Mouse (Mus musculus) heart, adult 18-20 months (tissue): ENCODE results near the gene Gfpt2. TPM values are rescaled to one million over a fixed set of nuclear protein-coding genes. Genes with fewer than 3 reads are reported as not detected.

ENCODE experiments used
- DNase-seq, 2 experiments: peaks; one replicate each; pipeline ENCODE4 v3.0.0; 2021 to 2022; ENCODE audit warnings: mixed read lengths in 1 of 2
- microRNA-seq, 2 experiments: library from miRNA; unstranded; fragments of <30 nt; microRNA quantifications; one replicate each; pipeline ENCODE4 v1.2.0; 2022
- total RNA-seq, 2 experiments: library from RNA; stranded (reverse); gene quantifications; 2 replicates each; pipeline ENCODE4 v1.2.3; 2021

The Gfpt2 gene
- total RNA-seq, 2 experiments from 2014 or later = 8.7 to 9.3 TPM

- DNase-seq = no peak
These were observed 89.4 kb downstream of the Gfpt2 start for GRCm38 (mm10) chr11:49883394-49883793.

Small RNAs within 50 kb of the gene (microRNA-seq; reads per million reads assigned to microRNA genes)
- 0 reads per million in 2 experiments for gene Gm23813

Other genes with a start within 250 kb of the Gfpt2 start
- gene Olfr1380, start 237.3 kb upstream of the Gfpt2 start, total RNA-seq = not detected
- 10 to 100 TPM; 11.0 TPM for gene Flt4, start 184.9 kb upstream of the Gfpt2 start, total RNA-seq
- gene Scgb3a1, start 130.6 kb upstream of the Gfpt2 start, total RNA-seq = 100 to 1,000 TPM in 1 of 2 experiments, not detected in 1; 127 TPM
- gene Cnot6, start 81.5 kb upstream of the Gfpt2 start, total RNA-seq = 10 to 100 TPM; 21.0 to 21.5 TPM
- gene Mapk9, start 52.6 kb downstream of the Gfpt2 start, total RNA-seq = 10 to 100 TPM; 42.4 to 45.5 TPM
- gene Rasgef1c, start 107.7 kb downstream of the Gfpt2 start, total RNA-seq = under 1 TPM; 0.40 to 0.54 TPM
- gene Rnf130, start 231.2 kb downstream of the Gfpt2 start, total RNA-seq = 10 to 100 TPM; 50.1 to 55.7 TPM